Mouse (Mus musculus): Measurements from ENCODE around the gene Gm42906. TPM values are rescaled to one million over a fixed set of nuclear protein-coding genes. Genes with fewer than 3 reads are reported as not detected.
A peak's percentile ranks its signal among the peaks of the same experiment; 100 is the strongest.

Gm42906 gene
- polyA plus RNA-seq, 1 experiment: not detected

DNA sequence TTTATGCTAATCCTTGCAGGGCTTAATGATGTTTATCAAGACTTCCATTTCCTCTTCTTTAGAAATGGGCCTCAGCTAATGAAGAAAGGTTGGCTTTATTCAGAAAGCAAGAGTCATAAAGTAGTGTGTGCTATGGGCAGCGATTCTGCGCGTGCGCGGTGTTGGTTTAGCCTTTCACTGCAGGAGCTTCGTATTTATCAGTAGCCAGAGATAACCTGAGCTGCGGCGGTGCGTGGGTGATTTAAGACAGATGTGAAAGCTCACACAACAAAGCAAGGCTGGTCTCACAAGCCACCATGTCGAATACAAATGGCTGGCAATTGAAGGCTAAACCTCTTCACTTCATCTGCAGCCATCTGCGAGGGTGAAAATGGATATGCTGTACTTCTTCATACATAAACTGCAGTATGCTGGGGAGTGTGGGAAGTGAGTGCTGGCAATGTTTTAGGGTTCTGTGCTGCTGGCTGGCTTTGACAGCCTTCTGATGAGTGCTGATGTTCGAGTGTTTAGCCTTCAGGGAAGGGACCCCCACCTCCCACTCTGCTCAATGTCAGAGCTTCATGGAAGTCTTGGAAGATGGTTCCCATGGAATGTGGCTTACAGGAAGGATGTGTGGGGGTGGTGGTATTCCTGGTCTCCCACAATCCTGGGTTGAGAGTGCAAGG, 371.6 kb downstream of the Gm42906 start:
- DNase-seq (ENCODE audit: low read depth): peak; percentile 56
- no peak for TF ChIP-seq CTCF (IDR thresholded peaks at IDR 0.05; ENCODE audit: borderline replicate concordance, extremely low read depth, insufficient read depth, insufficient read length)
- no peak for TF ChIP-seq POLR2A (IDR thresholded peaks at IDR 0.05; ENCODE audit: borderline replicate concordance, extremely low read depth, insufficient read depth, insufficient read length, poor library complexity, severe bottlenecking)

DNA sequence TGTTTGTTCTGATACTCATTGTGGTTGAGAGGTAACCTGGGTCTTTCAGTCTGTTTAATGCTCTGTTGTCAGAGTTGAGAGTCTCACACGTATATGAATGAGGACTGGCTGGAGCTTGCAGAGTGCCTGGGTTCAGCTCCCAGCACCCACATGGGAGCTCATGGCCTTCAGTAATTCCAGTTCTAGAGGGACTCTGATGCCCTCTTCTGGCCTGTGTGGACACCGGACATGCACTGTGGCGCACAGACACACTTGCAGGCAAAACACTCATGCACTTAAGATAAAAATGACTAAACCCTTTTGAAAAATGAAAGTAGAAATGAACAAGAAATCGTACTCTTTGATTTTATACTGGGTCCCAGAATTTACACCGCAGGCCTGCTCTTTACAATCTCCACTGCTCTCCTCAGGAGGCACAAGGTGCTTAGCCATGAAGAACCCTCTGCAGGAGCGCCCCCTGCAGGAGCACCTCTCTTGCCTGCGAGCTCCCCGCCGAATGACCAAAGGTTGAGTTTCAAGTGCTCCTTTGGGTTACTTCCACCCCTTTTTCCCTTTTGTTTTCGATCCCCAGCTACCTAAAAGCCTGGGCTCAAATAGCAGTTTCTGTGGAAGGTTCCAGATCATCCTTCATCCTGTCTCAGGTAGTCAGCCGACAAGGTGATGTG, 372.4 kb downstream of the Gm42906 start:
- no peak for DNase-seq (ENCODE audit: low read depth)
- TF ChIP-seq POLR2A (IDR thresholded peaks at IDR 0.05; ENCODE audit: borderline replicate concordance, extremely low read depth, insufficient read depth, insufficient read length, poor library complexity, severe bottlenecking) (no peak), CTCF (IDR thresholded peaks at IDR 0.05; ENCODE audit: borderline replicate concordance, extremely low read depth, insufficient read depth, insufficient read length) (no peak)

- no peak for DNase-seq (ENCODE audit: low read depth)
- TF ChIP-seq CTCF (IDR thresholded peaks at IDR 0.05; ENCODE audit: borderline replicate concordance, extremely low read depth, insufficient read depth, insufficient read length) (no peak), POLR2A (IDR thresholded peaks at IDR 0.05; ENCODE audit: borderline replicate concordance, extremely low read depth, insufficient read depth, insufficient read length, poor library complexity, severe bottlenecking) (no peak)
Observed at GRCm38 (mm10) chr5:151054743-151055114, 373.2 kb downstream of the Gm42906 start.

- TF ChIP-seq POLR2A (IDR thresholded peaks at IDR 0.05; ENCODE audit: borderline replicate concordance, extremely low read depth, insufficient read depth, insufficient read length, poor library complexity, severe bottlenecking) (no peak), CTCF (IDR thresholded peaks at IDR 0.05; ENCODE audit: borderline replicate concordance, extremely low read depth, insufficient read depth, insufficient read length) (no peak)
- peak; percentile 42 for DNase-seq (ENCODE audit: low read depth)
Observed at GRCm38 (mm10) chr5:151054100-151054742, 373.7 kb downstream of the Gm42906 start.

DNA sequence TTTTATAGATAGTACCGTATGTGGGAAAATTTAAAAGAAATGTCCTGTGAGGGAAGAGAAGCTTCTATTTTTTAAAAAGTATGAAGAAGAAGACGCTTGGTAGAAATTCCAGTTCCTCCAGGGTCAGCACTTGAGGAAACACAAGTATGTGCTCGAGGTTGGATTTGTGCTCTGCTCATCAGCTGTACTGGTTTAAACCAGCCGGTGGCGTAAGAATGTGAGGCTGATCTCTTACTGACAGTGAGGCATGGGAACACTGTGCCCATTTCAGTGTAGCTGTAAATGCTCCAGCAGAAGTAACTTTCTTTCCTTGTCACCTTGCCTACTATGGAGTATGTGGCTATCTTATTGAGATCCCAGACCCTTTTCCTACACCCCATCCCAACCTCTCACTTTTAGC, 374.8 kb downstream of the Gm42906 start:
- DNase-seq (ENCODE audit: low read depth): no peak
- TF ChIP-seq CTCF (IDR thresholded peaks at IDR 0.05; ENCODE audit: borderline replicate concordance, extremely low read depth, insufficient read depth, insufficient read length) (no peak), POLR2A (IDR thresholded peaks at IDR 0.05; ENCODE audit: borderline replicate concordance, extremely low read depth, insufficient read depth, insufficient read length, poor library complexity, severe bottlenecking) (no peak)

DNA sequence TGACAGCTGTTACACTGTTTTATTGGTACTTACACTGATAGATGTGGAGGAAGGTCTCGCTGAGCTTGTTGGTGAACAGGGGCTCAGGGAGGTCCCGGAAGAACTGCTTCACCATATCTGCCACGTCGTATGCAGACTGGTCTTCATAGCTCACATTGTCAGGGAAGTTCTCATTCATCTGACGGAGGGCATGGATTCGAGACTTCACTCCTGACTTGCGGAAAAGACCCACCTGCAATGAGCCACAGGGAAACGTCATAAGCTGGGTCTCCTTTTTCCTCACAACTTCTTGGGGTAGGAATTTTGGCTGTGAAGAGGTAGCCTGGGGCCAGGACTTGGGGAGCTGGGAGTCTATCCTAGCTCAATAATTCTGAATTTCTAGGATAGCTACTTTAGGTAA, 375.6 kb downstream of the Gm42906 start:
- no peak for DNase-seq (ENCODE audit: low read depth)
- TF ChIP-seq POLR2A (IDR thresholded peaks at IDR 0.05; ENCODE audit: borderline replicate concordance, extremely low read depth, insufficient read depth, insufficient read length, poor library complexity, severe bottlenecking): no peak
- no peak for TF ChIP-seq CTCF (IDR thresholded peaks at IDR 0.05; ENCODE audit: borderline replicate concordance, extremely low read depth, insufficient read depth, insufficient read length)

DNA sequence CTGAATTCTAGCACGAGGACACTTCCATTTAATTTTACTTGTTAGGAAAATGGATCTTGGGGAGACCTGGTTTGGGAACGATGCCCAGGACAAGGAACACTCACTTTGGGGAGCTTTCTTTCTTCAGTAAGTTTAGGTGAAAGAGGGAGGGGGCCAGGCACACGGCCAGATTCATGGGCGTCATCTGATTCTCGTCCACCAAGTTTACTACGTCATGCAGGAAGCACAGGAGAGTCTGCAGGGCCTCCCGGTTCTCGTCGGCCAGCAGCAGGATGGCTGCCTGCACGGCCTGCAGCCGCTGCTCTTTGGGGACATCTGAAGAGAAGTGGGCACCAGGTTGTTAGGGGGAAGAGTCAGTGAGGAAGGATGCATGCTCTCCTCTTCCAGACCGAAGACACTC, 380.5 kb downstream of the Gm42906 start:
- TF ChIP-seq POLR2A (IDR thresholded peaks at IDR 0.05; ENCODE audit: borderline replicate concordance, extremely low read depth, insufficient read depth, insufficient read length, poor library complexity, severe bottlenecking): no peak
- TF ChIP-seq CTCF (IDR thresholded peaks at IDR 0.05; ENCODE audit: borderline replicate concordance, extremely low read depth, insufficient read depth, insufficient read length): no peak

GRCm38 (mm10) chr5:151046917-151047316, 381.0 kb downstream of the Gm42906 start:
- TF ChIP-seq POLR2A (IDR thresholded peaks at IDR 0.05; ENCODE audit: borderline replicate concordance, extremely low read depth, insufficient read depth, insufficient read length, poor library complexity, severe bottlenecking) (no peak), CTCF (IDR thresholded peaks at IDR 0.05; ENCODE audit: borderline replicate concordance, extremely low read depth, insufficient read depth, insufficient read length) (no peak)
- no peak for DNase-seq (ENCODE audit: low read depth)

More for the DNA sequence above, 380.5 kb downstream of the Gm42906 start:
- DNase-seq (ENCODE audit: low read depth): no peak

- TF ChIP-seq POLR2A (IDR thresholded peaks at IDR 0.05; ENCODE audit: borderline replicate concordance, extremely low read depth, insufficient read depth, insufficient read length, poor library complexity, severe bottlenecking): no peak
- no peak for DNase-seq (ENCODE audit: low read depth)
Observed at GRCm38 (mm10) chr5:151046131-151046530, 381.8 kb downstream of the Gm42906 start.

GRCm38 (mm10) chr5:151042911-151043310, 385.1 kb downstream of the Gm42906 start:
- DNase-seq (ENCODE audit: low read depth): no peak
- TF ChIP-seq POLR2A (IDR thresholded peaks at IDR 0.05; ENCODE audit: borderline replicate concordance, extremely low read depth, insufficient read depth, insufficient read length, poor library complexity, severe bottlenecking): no peak
- no peak for TF ChIP-seq CTCF (IDR thresholded peaks at IDR 0.05; ENCODE audit: borderline replicate concordance, extremely low read depth, insufficient read depth, insufficient read length)

DNA sequence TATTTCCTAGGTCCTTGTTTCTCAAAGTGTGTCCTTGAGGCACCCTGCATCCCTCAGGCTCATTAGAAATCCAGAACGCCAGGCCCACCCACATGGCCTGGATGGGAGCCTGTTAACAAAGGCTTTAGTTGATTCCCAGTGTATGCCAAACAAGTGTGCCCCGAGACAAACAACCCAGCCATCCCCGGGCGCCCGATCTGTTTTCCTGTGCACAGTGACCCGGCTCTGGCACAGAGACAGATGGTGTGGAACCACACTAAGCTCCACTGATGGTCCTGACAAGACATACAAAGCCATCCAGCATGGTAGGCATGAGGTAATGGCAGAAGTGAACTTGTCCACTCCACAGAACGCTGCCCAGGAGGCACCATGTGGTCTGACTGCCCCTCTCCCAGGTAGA, 390.1 kb downstream of the Gm42906 start:
- DNase-seq (ENCODE audit: low read depth): peak; percentile 41
- TF ChIP-seq POLR2A (IDR thresholded peaks at IDR 0.05; ENCODE audit: borderline replicate concordance, extremely low read depth, insufficient read depth, insufficient read length, poor library complexity, severe bottlenecking) (no peak), CTCF (IDR thresholded peaks at IDR 0.05; ENCODE audit: borderline replicate concordance, extremely low read depth, insufficient read depth, insufficient read length) (no peak)

All from brain, embryonic 14.5 days (tissue).